Mouse (Mus musculus): ENCODE results near the gene Mrpl44. TPM values are rescaled to one million over a fixed set of nuclear protein-coding genes. Genes with fewer than 3 reads are reported as not detected.

The Mrpl44 gene
- polyA plus RNA-seq, 1 experiment, result 22.9 TPM

- no peak for TF ChIP-seq CTCF (IDR thresholded peaks at IDR 0.05; ENCODE audit: extremely low read depth, insufficient read depth, low read length)
- no peak for TF ChIP-seq POLR2A (IDR thresholded peaks at IDR 0.05; ENCODE audit: extremely low read depth, insufficient read depth, low read length)
- H3K4me1 ChIP-seq (ENCODE audit: control insufficient read depth, insufficient read depth, low read length), result peaks cover 2% of the 10 kb centered on the region
- no peak overlapping the region for H3K27ac ChIP-seq (ENCODE audit: insufficient read depth, low read length)
- no peak overlapping the region for H3K4me3 ChIP-seq (ENCODE audit: insufficient read depth, low read length)
Observed at GRCm38 (mm10) chr1:79752714-79753340, 23.0 kb upstream of the Mrpl44 start.

- TF ChIP-seq POLR2A (IDR thresholded peaks at IDR 0.05; ENCODE audit: extremely low read depth, insufficient read depth, low read length) (no peak), CTCF (IDR thresholded peaks at IDR 0.05; ENCODE audit: extremely low read depth, insufficient read depth, low read length) (no peak)
- no peak overlapping the region for H3K4me3 ChIP-seq (ENCODE audit: insufficient read depth, low read length)
- H3K4me1 ChIP-seq (ENCODE audit: control insufficient read depth, insufficient read depth, low read length), result peaks cover 2% of the 10 kb centered on the region
- no peak overlapping the region for H3K27ac ChIP-seq (ENCODE audit: insufficient read depth, low read length)
Observed at GRCm38 (mm10) chr1:79753456-79753855, 22.4 kb upstream of the Mrpl44 start.

GRCm38 (mm10) chr1:79754936-79755335 is 20.9 kb upstream of the Mrpl44 start:
- no peak overlapping the region for H3K27ac ChIP-seq (ENCODE audit: insufficient read depth, low read length)
- peaks cover 4% of the 10 kb centered on the region for H3K4me1 ChIP-seq (ENCODE audit: control insufficient read depth, insufficient read depth, low read length)
- TF ChIP-seq POLR2A (IDR thresholded peaks at IDR 0.05; ENCODE audit: extremely low read depth, insufficient read depth, low read length) (no peak), CTCF (IDR thresholded peaks at IDR 0.05; ENCODE audit: extremely low read depth, insufficient read depth, low read length) (no peak)
- no peak overlapping the region for H3K4me3 ChIP-seq (ENCODE audit: insufficient read depth, low read length)

- TF ChIP-seq CTCF (IDR thresholded peaks at IDR 0.05; ENCODE audit: extremely low read depth, insufficient read depth, low read length), result no peak
- TF ChIP-seq POLR2A (IDR thresholded peaks at IDR 0.05; ENCODE audit: extremely low read depth, insufficient read depth, low read length), result no peak
- no peak overlapping the region for H3K27ac ChIP-seq (ENCODE audit: insufficient read depth, low read length)
- no peak overlapping the region for H3K4me3 ChIP-seq (ENCODE audit: insufficient read depth, low read length)
- H3K4me1 ChIP-seq (ENCODE audit: control insufficient read depth, insufficient read depth, low read length), result peaks cover 5% of the 10 kb centered on the region
Observed at GRCm38 (mm10) chr1:79755376-79755775, 20.4 kb upstream of the Mrpl44 start.

GRCm38 (mm10) chr1:79756417-79756816 is 19.4 kb upstream of the Mrpl44 start:
- H3K4me3 ChIP-seq (ENCODE audit: insufficient read depth, low read length), result no peak overlapping the region
- H3K27ac ChIP-seq (ENCODE audit: insufficient read depth, low read length), result no peak overlapping the region
- no peak for TF ChIP-seq POLR2A (IDR thresholded peaks at IDR 0.05; ENCODE audit: extremely low read depth, insufficient read depth, low read length)
- no peak for TF ChIP-seq CTCF (IDR thresholded peaks at IDR 0.05; ENCODE audit: extremely low read depth, insufficient read depth, low read length)
- peaks cover 5% of the 10 kb centered on the region for H3K4me1 ChIP-seq (ENCODE audit: control insufficient read depth, insufficient read depth, low read length)

- Histone ChIP-seq H3K4me1 (ENCODE audit: control insufficient read depth, insufficient read depth, low read length) (peaks cover 5% of the 10 kb centered on the region), H3K27ac (ENCODE audit: insufficient read depth, low read length) (no peak overlapping the region), H3K4me3 (ENCODE audit: insufficient read depth, low read length) (no peak overlapping the region)
- TF ChIP-seq POLR2A (IDR thresholded peaks at IDR 0.05; ENCODE audit: extremely low read depth, insufficient read depth, low read length) (no peak), CTCF (IDR thresholded peaks at IDR 0.05; ENCODE audit: extremely low read depth, insufficient read depth, low read length) (no peak)
Observed at GRCm38 (mm10) chr1:79757161-79757560, 18.7 kb upstream of the Mrpl44 start.

GRCm38 (mm10) chr1:79757597-79757996 is 18.2 kb upstream of the Mrpl44 start:
- H3K4me1 ChIP-seq (ENCODE audit: control insufficient read depth, insufficient read depth, low read length), result peaks cover 5% of the 10 kb centered on the region
- TF ChIP-seq POLR2A (IDR thresholded peaks at IDR 0.05; ENCODE audit: extremely low read depth, insufficient read depth, low read length), result no peak
- no peak for TF ChIP-seq CTCF (IDR thresholded peaks at IDR 0.05; ENCODE audit: extremely low read depth, insufficient read depth, low read length)
- H3K27ac ChIP-seq (ENCODE audit: insufficient read depth, low read length), result no peak overlapping the region
- no peak overlapping the region for H3K4me3 ChIP-seq (ENCODE audit: insufficient read depth, low read length)

- Histone ChIP-seq H3K4me3 (ENCODE audit: insufficient read depth, low read length) (no peak overlapping the region), H3K4me1 (ENCODE audit: control insufficient read depth, insufficient read depth, low read length) (peaks cover 3% of the 10 kb centered on the region; the same call in 1 of the 2 replicates), H3K27ac (ENCODE audit: insufficient read depth, low read length) (no peak overlapping the region)
- TF ChIP-seq CTCF (IDR thresholded peaks at IDR 0.05; ENCODE audit: extremely low read depth, insufficient read depth, low read length) (no peak), POLR2A (IDR thresholded peaks at IDR 0.05; ENCODE audit: extremely low read depth, insufficient read depth, low read length) (no peak)
Observed at GRCm38 (mm10) chr1:79759006-79759405, 16.8 kb upstream of the Mrpl44 start.

GRCm38 (mm10) chr1:79759436-79759972 is 16.3 kb upstream of the Mrpl44 start:
- TF ChIP-seq POLR2A (IDR thresholded peaks at IDR 0.05; ENCODE audit: extremely low read depth, insufficient read depth, low read length) (no peak), CTCF (IDR thresholded peaks at IDR 0.05; ENCODE audit: extremely low read depth, insufficient read depth, low read length) (no peak)
- Histone ChIP-seq H3K27ac (ENCODE audit: insufficient read depth, low read length) (no peak overlapping the region), H3K4me3 (ENCODE audit: insufficient read depth, low read length) (peak overlapping the region; percentile 21; the same call in 1 of the 2 replicates), H3K4me1 (ENCODE audit: control insufficient read depth, insufficient read depth, low read length) (peaks cover 3% of the 10 kb centered on the region; the same call in 1 of the 2 replicates)

GRCm38 (mm10) chr1:79760656-79761055 is 15.2 kb upstream of the Mrpl44 start:
- Histone ChIP-seq H3K27ac (ENCODE audit: insufficient read depth, low read length) (no peak overlapping the region), H3K4me3 (ENCODE audit: insufficient read depth, low read length) (peak overlapping the region; percentile 84), H3K4me1 (ENCODE audit: control insufficient read depth, insufficient read depth, low read length) (peaks cover 3% of the 10 kb centered on the region; the same call in 1 of the 2 replicates)
- TF ChIP-seq POLR2A (IDR thresholded peaks at IDR 0.05; ENCODE audit: extremely low read depth, insufficient read depth, low read length), result no peak
- TF ChIP-seq CTCF (IDR thresholded peaks at IDR 0.05; ENCODE audit: extremely low read depth, insufficient read depth, low read length), result no peak

Data from cortical plate, adult 2 months (tissue).